Mouse (Mus musculus) thymus, adult 2 months (tissue): ENCODE measurements around the gene Prickle2. TPM values are rescaled to one million over a fixed set of nuclear protein-coding genes. Genes with fewer than 3 reads are reported as not detected.

Source experiments
- DNase-seq: peaks from one replicate; pipeline ENCODE4 v3.0.0; 2021
- H3K27ac ChIP-seq: fragments of 200-500 bp; 2 replicates; pipeline ENCODE4 v1.5.1; 2012; ENCODE audit warnings: low read length, control low read depth; ENCODE audit not compliant: control insufficient read depth, insufficient read depth
- H3K27me3 ChIP-seq: fragments of 200-500 bp; 2 replicates; pipeline ENCODE4 v1.6.1; 2012; ENCODE audit warnings: mild to moderate bottlenecking, low read length, moderate library complexity, mixed read lengths; ENCODE audit not compliant: control insufficient read depth, insufficient read depth
- H3K36me3 ChIP-seq: fragments of 200-500 bp; 2 replicates; pipeline ENCODE4 v1.6.1; 2012; ENCODE audit warnings: mild to moderate bottlenecking, low read length, moderate library complexity; ENCODE audit not compliant: control insufficient read depth, insufficient read depth
- H3K4me1 ChIP-seq: fragments of 200-500 bp; replicated peaks from 2 replicates; pipeline ENCODE4 v1.6.1; 2012; ENCODE audit warnings: low read length; ENCODE audit not compliant: control insufficient read depth, insufficient read depth
- H3K4me3 ChIP-seq: fragments of 200-500 bp; 2 replicates; pipeline ENCODE4 v1.5.1; 2012; ENCODE audit warnings: mild to moderate bottlenecking, low read length, control low read depth, moderate library complexity; ENCODE audit not compliant: control insufficient read depth, insufficient read depth
- CTCF ChIP-seq: fragments of 200-500 bp; IDR thresholded peaks from 2 replicates; pipeline ENCODE4 v1.5.1; 2012; ENCODE audit warnings: mild to moderate bottlenecking, control low read depth, low read length, moderate library complexity, borderline replicate concordance; ENCODE audit not compliant: control insufficient read depth, poor library complexity, insufficient read depth; ENCODE audit errors: extremely low read depth
- POLR2A ChIP-seq: fragments of 200-500 bp; IDR thresholded peaks from 2 replicates; pipeline ENCODE4 v1.6.1; 2012; ENCODE audit warnings: mild to moderate bottlenecking, low read length, control low read depth, moderate library complexity; ENCODE audit not compliant: control insufficient read depth, poor library complexity, insufficient read depth; ENCODE audit errors: extremely low read depth
- WGBS: fragments of 180-500 bp; shearing (Covaris S2); methylation state at CpG from one replicate; pipeline ENCODE4 v1.1.7; 2018; 5-methylcytosine and 5-hydroxymethylcytosine counted together
- polyA plus RNA-seq: library from polyadenylated mRNA; depleted of rRNA; stranded (reverse); fragments of >200 nt; gene quantifications from 2 replicates; pipeline ENCODE4 v1.2.3, GENCODE M21; 2012

Prickle2 gene
- polyA plus RNA-seq, 1 experiment = 0.50 TPM

GRCm38 (mm10) chr6:92545204-92545603 lies 160.8 kb downstream of the Prickle2 start:
- Histone ChIP-seq H3K36me3 (no peaks in the 10 kb centered on the region), H3K4me1 (no peaks in the 10 kb centered on the region), H3K27me3 (no peaks in the 10 kb centered on the region), H3K4me3 (no peak overlapping the region), H3K27ac (no peak overlapping the region)
- no peak for TF ChIP-seq POLR2A
- TF ChIP-seq CTCF = no peak
- DNase-seq = no peak
- 90% methylated on average over 2 of the region's 2 CpGs for WGBS

- 80% methylated on average over 4 of the region's 4 CpGs for WGBS
- H3K4me3 ChIP-seq = no peak overlapping the region
- TF ChIP-seq POLR2A = no peak
- TF ChIP-seq CTCF = no peak
- H3K27me3 ChIP-seq = no peaks in the 10 kb centered on the region
- DNase-seq = no peak
- H3K4me1 ChIP-seq = no peaks in the 10 kb centered on the region
- no peaks in the 10 kb centered on the region for H3K36me3 ChIP-seq
- no peak overlapping the region for H3K27ac ChIP-seq
Measured at GRCm38 (mm10) chr6:92543825-92544224, 162.1 kb downstream of the Prickle2 start.

DNA sequence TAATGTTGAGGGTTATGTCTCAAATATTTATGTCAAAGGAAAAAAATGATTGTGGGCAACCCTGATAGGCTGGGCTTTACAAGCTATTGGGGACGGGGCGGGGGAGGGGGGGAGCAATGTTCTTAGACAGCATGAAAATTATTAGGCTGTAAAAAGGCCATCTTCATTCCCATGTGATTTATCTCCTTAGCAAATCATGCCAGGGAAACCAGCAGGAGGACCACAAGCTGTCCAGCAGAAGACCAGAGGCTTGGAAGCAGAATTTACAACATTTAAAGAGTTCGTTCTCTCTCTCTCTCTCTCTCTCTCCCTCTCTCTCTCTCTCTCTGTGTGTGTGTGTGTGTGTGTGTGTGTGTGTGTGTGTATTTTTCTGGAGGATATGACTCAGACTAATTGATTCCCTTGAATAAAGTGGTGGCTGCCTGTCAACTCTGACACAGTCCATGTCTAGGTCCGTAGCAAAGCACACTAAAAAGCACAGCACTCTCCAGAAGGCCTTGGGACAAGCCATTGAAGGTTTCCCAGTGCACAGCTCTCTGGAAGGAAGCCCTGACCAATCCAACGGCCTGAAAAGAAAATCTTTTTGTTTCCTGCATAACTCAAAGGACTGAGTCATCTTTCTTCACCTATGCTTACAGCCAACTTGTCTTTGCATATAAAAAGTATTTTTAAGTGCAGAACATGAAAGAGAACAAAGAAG lies 163.4 kb downstream of the Prickle2 start:
- 72% methylated on average over 5 of the region's 5 CpGs for WGBS

DNA sequence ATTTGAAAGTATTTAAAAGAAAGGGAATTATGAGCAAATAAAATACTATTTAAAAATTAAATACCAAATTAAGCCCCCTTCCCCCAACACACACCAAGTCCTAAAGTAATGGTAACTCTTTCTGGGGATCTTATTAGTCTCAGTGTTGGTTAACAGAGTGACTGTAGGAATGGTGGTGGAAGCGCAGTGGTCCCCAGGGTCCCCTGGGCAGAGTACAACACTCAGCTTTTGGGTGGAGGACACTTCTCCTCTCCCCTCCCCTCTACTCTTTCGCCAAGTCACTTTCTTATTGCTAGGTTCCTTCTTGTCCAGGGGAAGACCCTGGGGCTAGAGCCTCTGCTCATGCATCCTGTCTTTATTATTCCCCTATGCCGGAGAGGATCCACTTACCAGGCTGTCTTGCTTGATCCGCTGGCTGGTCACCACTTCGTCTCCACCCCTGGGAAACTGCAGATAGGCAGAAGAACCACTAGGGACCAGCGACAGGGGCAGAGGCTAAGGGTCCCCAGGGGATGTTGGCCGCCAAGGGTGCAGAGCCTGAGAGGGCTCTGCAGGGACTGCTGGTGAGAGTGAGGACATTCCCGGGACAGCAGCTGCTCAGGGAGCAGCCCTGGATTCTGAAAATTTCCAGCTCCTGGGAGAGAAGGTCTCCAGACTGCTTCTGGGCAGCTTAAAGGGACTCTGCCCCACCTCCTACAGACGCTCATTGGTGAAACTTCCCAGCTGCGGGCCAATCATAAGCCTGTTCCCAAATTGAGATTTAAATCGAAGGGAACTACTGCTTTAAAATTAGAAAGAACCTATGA lies 171.5 kb downstream of the Prickle2 start:
- Histone ChIP-seq H3K27ac (no peak overlapping the region), H3K4me1 (no peaks in the 10 kb centered on the region), H3K27me3 (no peaks in the 10 kb centered on the region), H3K36me3 (no peaks in the 10 kb centered on the region), H3K4me3 (no peak overlapping the region)
- DNase-seq = no peak
- TF ChIP-seq CTCF = no peak
- TF ChIP-seq POLR2A = no peak
- 12% methylated on average over 11 of the region's 11 CpGs for WGBS

More for the DNA sequence above, 163.4 kb downstream of the Prickle2 start:
- Histone ChIP-seq H3K27me3 (no peaks in the 10 kb centered on the region), H3K36me3 (no peaks in the 10 kb centered on the region), H3K4me1 (no peaks in the 10 kb centered on the region), H3K4me3 (no peak overlapping the region), H3K27ac (no peak overlapping the region)
- TF ChIP-seq CTCF = no peak
- TF ChIP-seq POLR2A = no peak
- DNase-seq = no peak

DNA sequence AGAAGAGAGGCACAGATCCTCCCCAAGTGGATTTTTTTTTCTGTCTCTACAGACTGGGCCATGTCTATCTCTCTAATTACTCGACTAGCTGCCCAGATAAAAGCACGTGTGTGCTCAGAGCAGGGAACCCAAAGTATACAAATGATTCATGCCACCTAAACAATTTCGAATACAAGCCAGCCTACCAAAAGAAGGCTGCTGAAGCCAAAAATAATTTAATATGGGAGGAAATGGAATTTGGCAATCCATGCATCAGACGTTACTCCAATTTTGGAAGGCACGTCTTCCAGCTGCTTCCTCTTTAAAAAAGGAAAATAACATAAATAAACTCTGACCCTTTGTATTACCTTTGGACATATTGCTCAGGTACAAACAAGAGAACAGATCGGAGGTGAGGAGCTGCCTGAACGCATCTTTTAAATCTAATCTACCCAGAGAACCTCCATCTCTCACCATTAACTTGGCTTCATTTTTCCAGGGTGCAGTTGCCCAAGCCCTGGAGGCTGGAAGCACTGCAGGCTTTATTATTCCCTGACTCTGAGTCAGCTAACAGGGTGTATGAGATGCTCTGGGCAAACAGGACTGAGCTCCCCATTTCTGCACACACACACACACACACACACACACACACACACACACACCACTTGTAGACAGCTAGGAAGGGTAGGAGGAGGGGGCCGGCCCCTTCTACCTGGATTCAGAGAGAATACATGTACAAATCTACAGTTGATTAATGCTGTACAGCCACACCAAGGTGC lies 172.5 kb downstream of the Prickle2 start:
- Histone ChIP-seq H3K27me3 (no peaks in the 10 kb centered on the region), H3K27ac (no peak overlapping the region), H3K4me3 (no peak overlapping the region), H3K4me1 (no peaks in the 10 kb centered on the region), H3K36me3 (no peaks in the 10 kb centered on the region)
- WGBS = 83% methylated on average over 8 of the region's 8 CpGs
- TF ChIP-seq CTCF (no peak), POLR2A (no peak)
- DNase-seq = no peak

DNA sequence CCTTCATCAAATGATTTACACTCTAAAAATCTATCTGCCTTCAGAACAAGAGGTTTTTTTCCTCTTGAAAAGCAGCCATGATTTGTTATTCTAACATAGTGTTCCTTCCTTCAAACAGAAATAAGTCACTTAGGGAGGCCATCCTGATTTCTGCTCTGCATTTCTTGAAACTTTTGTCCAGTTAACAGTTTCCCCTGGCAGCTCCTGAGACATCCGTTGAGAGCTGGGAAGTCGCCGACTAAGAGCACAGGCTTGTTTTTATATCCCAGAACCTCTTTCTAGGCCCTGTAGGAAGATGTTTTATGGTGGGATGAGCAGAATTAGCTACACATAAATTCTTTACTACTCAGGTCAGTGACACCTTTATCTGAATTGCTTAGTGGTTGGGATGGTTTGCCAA lies 173.1 kb downstream of the Prickle2 start:
- Histone ChIP-seq H3K4me3 (no peak overlapping the region), H3K4me1 (no peaks in the 10 kb centered on the region), H3K27me3 (no peaks in the 10 kb centered on the region), H3K36me3 (no peaks in the 10 kb centered on the region), H3K27ac (no peak overlapping the region)
- no peak for DNase-seq
- WGBS = 51% methylated on average over 3 of the region's 3 CpGs
- no peak for TF ChIP-seq CTCF
- TF ChIP-seq POLR2A = no peak
